Mouse (Mus musculus) stomach, embryonic 14.5 days (tissue): Measurements from ENCODE around the gene Atf6b. TPM values are rescaled to one million over a fixed set of nuclear protein-coding genes. Genes with fewer than 3 reads are reported as not detected.

Source experiments
- ATAC-seq: fragments of 200-750 bp; cut with Nextera tagmentation; 2 replicates; pipeline ENCODE4 v1.8.0; 2017; ENCODE audit warnings: low read depth, moderate TSS enrichment; ENCODE audit not compliant: insufficient number of reproducible peaks, insufficient read depth, low FRiP score
- H3K27ac ChIP-seq: fragments of 300-500 bp; sonication (generic); 2 replicates; pipeline ENCODE4 v1.5.1; 2014; ENCODE audit warnings: mild to moderate bottlenecking, low read length, moderate library complexity, mixed read lengths
- H3K27me3 ChIP-seq: fragments of 300-500 bp; sonication (generic); 2 replicates; pipeline ENCODE4 v1.6.1; 2014; ENCODE audit warnings: low read length, control low read depth, mixed read lengths; ENCODE audit not compliant: control insufficient read depth, insufficient read depth
- H3K36me3 ChIP-seq: fragments of 300-500 bp; sonication (generic); 2 replicates; pipeline ENCODE4 v1.6.1; 2014; ENCODE audit warnings: mild to moderate bottlenecking, control low read depth, low read length, moderate library complexity, mixed read lengths; ENCODE audit not compliant: control insufficient read depth, insufficient read depth
- H3K4me1 ChIP-seq: fragments of 300-500 bp; sonication (generic); 2 replicates; pipeline ENCODE4 v1.6.1; 2014; ENCODE audit warnings: low read length, control low read depth, mixed read lengths; ENCODE audit not compliant: control insufficient read depth, insufficient read depth
- H3K4me2 ChIP-seq: fragments of 300-500 bp; sonication (generic); replicated peaks from 2 replicates; pipeline ENCODE4 v1.6.1; 2014; ENCODE audit warnings: low read depth, low read length, control low read depth
- H3K4me3 ChIP-seq: fragments of 300-500 bp; sonication (generic); 2 replicates; pipeline ENCODE4 v1.5.1; 2014; ENCODE audit warnings: low read depth, low read length, control low read depth
- H3K9ac ChIP-seq: fragments of 300-500 bp; sonication (generic); replicated peaks from 2 replicates; pipeline ENCODE4 v1.6.1; 2014; ENCODE audit warnings: low read depth, mild to moderate bottlenecking, control low read depth, low read length, moderate library complexity, mixed read lengths
- H3K9me3 ChIP-seq: fragments of 300-500 bp; sonication (generic); 2 replicates; pipeline ENCODE4 v1.6.1; 2016; ENCODE audit warnings: low read depth, low read length, control low read depth; ENCODE audit not compliant: control insufficient read depth
- WGBS: fragments of 180-500 bp; shearing (Covaris S2); extraction: QIAGEN DNeasy Blood & Tissue Kit; methylation state at CpG from one replicate; pipeline ENCODE4 v1.1.7; 2014; 5-methylcytosine and 5-hydroxymethylcytosine counted together
- polyA plus RNA-seq: library from polyadenylated mRNA; unstranded; fragments of >200 nt; fragmentation: Nextera tagmentation; extraction: Ambion mirVana; gene quantifications from 2 replicates; pipeline ENCODE4 v1.2.1, GENCODE M21; 2014

Gene Atf6b
- polyA plus RNA-seq, 1 experiment from 2014 or later, result 58.3 TPM

DNA sequence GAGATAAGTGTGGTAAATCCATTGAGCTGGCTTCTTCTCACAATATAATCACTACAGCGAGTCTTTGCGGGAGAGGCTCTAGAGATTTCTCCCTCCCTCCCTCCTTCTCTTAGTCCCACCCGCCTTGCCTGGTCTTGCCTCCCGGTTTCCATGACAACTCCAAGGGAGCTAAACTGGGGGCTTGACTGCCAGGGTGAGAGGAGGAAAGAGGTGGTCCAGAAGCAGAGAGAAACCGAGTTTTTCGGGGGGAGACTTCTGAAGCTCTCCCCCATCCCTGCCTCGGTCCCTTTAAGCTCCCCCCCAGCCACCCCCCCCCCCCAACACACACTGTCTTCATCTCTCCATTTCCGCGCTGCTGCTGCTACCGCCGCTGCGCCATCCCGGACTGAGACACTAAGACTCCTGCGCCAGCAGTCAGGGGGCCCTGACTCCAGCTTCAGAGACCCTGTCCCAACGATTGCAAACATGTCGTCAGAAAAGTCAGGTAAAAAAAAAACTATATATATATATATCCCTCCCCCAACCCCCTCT lies 17.7 kb upstream of the Atf6b start, which contains the start of gene Prrt1:
Gene Prrt1 (plus strand): TSS at position 313 of the 531 bp plus-strand sequence.
- peak within 1 kb of the TSS; percentile 72; the same call in 1 of the 2 replicates for H3K9ac ChIP-seq
- WGBS, result 2% methylated on average over 16 of the region's 16 CpGs
- peaks cover 42% of the 10 kb centered on the region for H3K4me1 ChIP-seq
- peaks cover 22% of the 10 kb centered on the region for H3K27me3 ChIP-seq
- ATAC-seq, result no peak
- peak within 1 kb of the TSS; percentile 97 for H3K27ac ChIP-seq
- H3K36me3 ChIP-seq, result no peaks in the 10 kb centered on the region; the same call in 1 of the 2 replicates
- no peaks in the 10 kb centered on the region for H3K9me3 ChIP-seq
- H3K4me3 ChIP-seq, result peak within 1 kb of the TSS; percentile 69
- peak within 1 kb of the TSS; percentile 56 for H3K4me2 ChIP-seq

DNA sequence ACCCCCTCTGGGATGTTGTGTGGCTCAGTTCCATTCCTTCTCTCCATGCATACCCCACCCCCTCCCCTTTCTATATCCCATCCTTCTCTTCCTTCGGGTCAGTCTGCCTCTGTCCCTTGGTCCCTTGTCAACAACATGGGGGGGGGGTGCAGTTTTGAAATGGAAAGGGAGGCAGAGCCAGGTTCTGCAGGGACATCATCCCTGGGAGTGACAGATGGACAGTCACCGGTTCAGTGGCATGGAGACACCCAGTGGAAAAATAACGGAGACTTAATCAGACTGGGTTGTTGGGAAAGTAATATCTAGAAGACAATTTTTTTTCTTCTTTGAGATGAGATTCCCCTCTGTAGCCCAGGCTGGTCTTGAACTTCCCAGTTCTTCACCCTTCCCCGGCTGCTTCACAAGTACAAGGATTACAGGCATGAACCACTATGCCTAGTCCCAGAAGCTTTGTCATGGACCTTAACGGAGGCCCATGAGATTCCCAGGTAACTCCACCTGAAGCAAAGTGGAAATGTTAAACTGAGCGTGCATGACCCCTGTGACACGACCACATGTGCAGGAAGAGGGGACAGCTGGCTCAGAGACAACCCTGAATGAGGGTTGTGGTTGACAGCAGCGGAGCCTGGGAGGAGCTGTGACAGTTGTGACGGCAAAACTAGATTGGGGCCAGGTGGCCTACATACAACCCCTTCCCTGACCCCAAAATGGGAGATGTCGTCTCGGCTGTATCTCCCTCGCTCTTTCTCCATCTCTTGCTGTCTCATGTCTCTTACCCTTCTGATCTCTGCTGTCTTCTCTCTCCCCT lies 16.9 kb upstream of the Atf6b start:
- ATAC-seq, result no peak
- no peaks in the 10 kb centered on the region for H3K9me3 ChIP-seq
- H3K36me3 ChIP-seq, result no peaks in the 10 kb centered on the region; the same call in 1 of the 2 replicates
- H3K4me2 ChIP-seq, result peak overlapping the region; percentile 56
- no peak overlapping the region for H3K27ac ChIP-seq
- WGBS, result 20% methylated on average over 12 of the region's 12 CpGs
- H3K4me1 ChIP-seq, result peaks cover 42% of the 10 kb centered on the region
- peak overlapping the region; percentile 16 for H3K4me3 ChIP-seq
- H3K27me3 ChIP-seq, result peaks cover 22% of the 10 kb centered on the region
- H3K9ac ChIP-seq, result no peak overlapping the region

- Histone ChIP-seq H3K9ac (no peak overlapping the region), H3K27me3 (peaks cover 22% of the 10 kb centered on the region), H3K4me3 (peak overlapping the region; percentile 16), H3K4me1 (peaks cover 42% of the 10 kb centered on the region), H3K36me3 (no peaks in the 10 kb centered on the region), H3K4me2 (peak overlapping the region; percentile 44), H3K27ac (no peak overlapping the region), H3K9me3 (no peaks in the 10 kb centered on the region)
- WGBS, result 5% methylated on average over 48 of the region's 48 CpGs
- no peak for ATAC-seq
These were observed 16.1 kb upstream of the Atf6b start for GRCm38 (mm10) chr17:34630761-34631301.

GRCm38 (mm10) chr17:34631647-34632046 lies 15.3 kb upstream of the Atf6b start:
- WGBS, result 11% methylated on average over 12 of the region's 12 CpGs
- Histone ChIP-seq H3K27ac (no peak overlapping the region), H3K36me3 (no peaks in the 10 kb centered on the region), H3K4me3 (peak overlapping the region; percentile 35), H3K4me2 (peak overlapping the region; percentile 79), H3K9me3 (no peaks in the 10 kb centered on the region), H3K9ac (0 out of 2 replicates have a peak overlapping the region, but pooled peaks have one; percentile 10), H3K4me1 (peaks cover 35% of the 10 kb centered on the region), H3K27me3 (peaks cover 22% of the 10 kb centered on the region)
- no peak for ATAC-seq

GRCm38 (mm10) chr17:34632261-34632691 lies 14.7 kb upstream of the Atf6b start:
- peak overlapping the region; percentile 10; the same call in 1 of the 2 replicates for H3K9ac ChIP-seq
- ATAC-seq, result peak; percentile 8; the same call in 1 of the 2 replicates
- WGBS, result 1% methylated on average over 26 of the region's 26 CpGs
- H3K9me3 ChIP-seq, result no peaks in the 10 kb centered on the region
- H3K4me3 ChIP-seq, result peak overlapping the region; percentile 35
- H3K36me3 ChIP-seq, result no peaks in the 10 kb centered on the region
- peaks cover 22% of the 10 kb centered on the region for H3K27me3 ChIP-seq
- peak overlapping the region; percentile 79 for H3K4me2 ChIP-seq
- peaks cover 35% of the 10 kb centered on the region for H3K4me1 ChIP-seq
- H3K27ac ChIP-seq, result no peak overlapping the region

- no peak for ATAC-seq
These were observed 11.3 kb upstream of the Atf6b start for GRCm38 (mm10) chr17:34635671-34636070.

DNA sequence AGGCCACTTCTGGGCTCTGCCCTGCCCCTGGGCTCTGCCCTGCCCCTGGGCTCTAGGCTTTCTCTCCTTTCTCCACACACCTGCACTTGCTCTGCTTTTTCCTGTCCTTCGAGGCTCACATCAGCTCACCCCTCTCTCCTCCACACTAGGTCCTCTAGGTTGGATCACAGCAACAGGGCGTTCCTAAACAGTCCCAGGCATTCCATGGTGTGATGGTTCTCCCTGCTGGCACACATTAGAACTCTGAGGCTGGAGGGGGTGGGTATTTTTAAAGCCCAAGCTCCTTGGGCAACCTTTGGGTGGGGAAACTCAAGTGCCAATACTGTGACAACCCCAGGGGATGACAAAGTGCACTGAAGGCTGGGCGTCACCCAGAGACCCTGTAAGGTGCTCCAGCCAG lies 9.5 kb upstream of the Atf6b start:
- 61% methylated on average over 3 of the region's 3 CpGs for WGBS
- H3K4me2 ChIP-seq, result no peak overlapping the region
- H3K4me3 ChIP-seq, result no peak overlapping the region
- H3K36me3 ChIP-seq, result no peaks in the 10 kb centered on the region
- H3K9me3 ChIP-seq, result no peaks in the 10 kb centered on the region
- peaks cover 7% of the 10 kb centered on the region; the same call in 1 of the 2 replicates for H3K4me1 ChIP-seq
- no peak overlapping the region for H3K27ac ChIP-seq
- ATAC-seq, result no peak
- no peak overlapping the region for H3K9ac ChIP-seq
- no peaks in the 10 kb centered on the region for H3K27me3 ChIP-seq

More at GRCm38 (mm10) chr17:34635671-34636070, 11.3 kb upstream of the Atf6b start:
- H3K36me3 ChIP-seq, result no peaks in the 10 kb centered on the region
- no peak overlapping the region for H3K4me2 ChIP-seq
- no peak overlapping the region for H3K4me3 ChIP-seq
- H3K4me1 ChIP-seq, result peaks cover 15% of the 10 kb centered on the region
- H3K27ac ChIP-seq, result no peak overlapping the region
- H3K9me3 ChIP-seq, result no peaks in the 10 kb centered on the region
- H3K27me3 ChIP-seq, result peaks cover 11% of the 10 kb centered on the region
- H3K9ac ChIP-seq, result no peak overlapping the region
- 63% methylated on average over 2 of the region's 2 CpGs for WGBS

GRCm38 (mm10) chr17:34639461-34640255 lies 7.3 kb upstream of the Atf6b start:
- no peak for ATAC-seq
- H3K9ac ChIP-seq, result no peak overlapping the region
- peaks cover 7% of the 10 kb centered on the region; the same call in 1 of the 2 replicates for H3K4me1 ChIP-seq
- H3K4me2 ChIP-seq, result no peak overlapping the region
- H3K9me3 ChIP-seq, result no peaks in the 10 kb centered on the region
- H3K36me3 ChIP-seq, result no peaks in the 10 kb centered on the region
- no peaks in the 10 kb centered on the region for H3K27me3 ChIP-seq
- WGBS, result 80% methylated on average over 7 of the region's 7 CpGs
- H3K4me3 ChIP-seq, result no peak overlapping the region
- H3K27ac ChIP-seq, result no peak overlapping the region
